Mouse (Mus musculus) heart, embryonic 10.5 days (tissue): ENCODE results near the gene Pknox2. TPM values are rescaled to one million over a fixed set of nuclear protein-coding genes. Genes with fewer than 3 reads are reported as not detected.
A peak's percentile ranks its signal among the peaks of the same experiment; 100 is the strongest.

Experiments
- DNase-seq: peaks from one replicate; pipeline ENCODE4 v3.0.0-alpha.2; 2017; ENCODE audit warnings: low spot score
- H3K27ac ChIP-seq: fragments of 300-500 bp; sonication (generic); 2 replicates; pipeline ENCODE4 v1.5.1; 2016; ENCODE audit warnings: mild to moderate bottlenecking
- H3K27me3 ChIP-seq: fragments of 300-500 bp; sonication (generic); 2 replicates; pipeline ENCODE4 v1.6.1; 2016; ENCODE audit warnings: mild to moderate bottlenecking; ENCODE audit not compliant: poor library complexity, insufficient read depth, severe bottlenecking
- H3K36me3 ChIP-seq: fragments of 300-500 bp; sonication (generic); 2 replicates; pipeline ENCODE4 v1.6.1; 2016; ENCODE audit warnings: mild to moderate bottlenecking, moderate library complexity
- H3K4me1 ChIP-seq: fragments of 300-500 bp; sonication (generic); 2 replicates; pipeline ENCODE4 v1.6.1; 2016; ENCODE audit warnings: mild to moderate bottlenecking
- H3K4me3 ChIP-seq: fragments of 300-500 bp; sonication (generic); 2 replicates; pipeline ENCODE4 v1.5.1; 2016; ENCODE audit warnings: mild to moderate bottlenecking, moderate library complexity
- H3K9me3 ChIP-seq: fragments of 300-500 bp; sonication (generic); 2 replicates; pipeline ENCODE4 v1.6.1; 2016; ENCODE audit warnings: mild to moderate bottlenecking, moderate library complexity
- WGBS: fragments of 180-500 bp; shearing (Covaris S2); methylation state at CpG from one replicate; pipeline ENCODE4 v1.1.7; 2016; 5-methylcytosine and 5-hydroxymethylcytosine counted together
- polyA plus RNA-seq: library from polyadenylated mRNA; unstranded; fragments of >200 nt; fragmentation: Nextera tagmentation; extraction: Ambion mirVana; gene quantifications from 2 replicates; pipeline ENCODE4 v1.2.1, GENCODE M21; 2016

Gene Pknox2
- polyA plus RNA-seq, 1 experiment from 2014 or later = 9.1 TPM

DNA sequence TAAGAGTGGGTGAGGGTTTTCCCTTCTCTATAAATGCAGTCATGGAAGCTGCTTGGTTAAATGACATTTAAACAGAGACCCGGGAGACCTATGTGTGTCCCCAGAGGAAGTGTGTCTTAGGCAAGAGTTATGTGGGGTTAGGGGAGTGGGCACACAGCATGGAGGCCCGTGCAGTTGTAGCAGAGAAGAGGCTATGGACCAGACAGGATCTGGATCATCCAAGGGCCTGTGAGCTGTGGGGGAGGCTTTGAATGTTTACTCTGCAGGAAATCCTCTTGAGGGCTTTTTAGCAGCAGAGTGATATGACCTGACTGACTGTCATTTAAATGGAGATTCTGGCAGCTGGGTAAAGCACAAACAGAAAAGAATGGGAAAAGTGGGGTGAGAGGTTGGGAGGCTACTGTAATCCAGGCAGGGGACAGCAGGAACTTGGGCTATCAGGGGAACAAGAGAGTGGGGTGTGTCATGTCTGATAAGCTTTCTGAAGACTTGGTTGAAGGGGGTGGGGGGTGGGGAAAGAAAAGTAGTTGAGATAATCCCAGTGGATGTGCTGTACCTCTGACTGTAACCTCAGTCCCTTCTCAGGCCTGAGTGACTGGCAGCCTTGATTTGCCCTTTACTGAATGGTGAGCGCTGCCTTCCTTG is 125.5 kb downstream of the Pknox2 start:
- 7% methylated on average over 3 of the region's 3 CpGs for WGBS
- Histone ChIP-seq H3K4me3 (no peak overlapping the region), H3K9me3 (no peaks in the 10 kb centered on the region), H3K36me3 (no peaks in the 10 kb centered on the region), H3K27me3 (no peaks in the 10 kb centered on the region; the same call in 1 of the 2 replicates), H3K4me1 (peaks cover 33% of the 10 kb centered on the region), H3K27ac (peak overlapping the region; percentile 56)
- DNase-seq = no peak

DNA sequence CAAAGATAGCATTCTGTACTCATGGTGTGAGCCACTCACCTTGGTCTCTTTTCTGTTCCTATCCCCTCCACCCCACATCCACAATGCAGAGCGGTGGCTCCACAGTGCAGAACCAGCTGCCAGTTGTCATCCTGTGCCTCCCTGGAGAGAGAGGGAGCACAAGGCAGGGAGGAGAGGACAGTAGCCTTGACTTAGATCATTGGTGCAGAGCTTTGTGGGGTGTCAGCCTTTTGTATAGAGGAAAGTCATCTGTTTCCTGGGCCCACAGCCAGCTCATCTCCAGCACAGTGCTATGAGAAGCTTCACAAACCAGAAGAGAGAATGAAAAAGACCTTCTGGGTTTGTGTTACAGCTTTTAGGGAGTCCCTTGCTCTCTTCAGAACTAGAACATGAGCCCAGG is 129.1 kb downstream of the Pknox2 start:
- Histone ChIP-seq H3K27me3 (no peaks in the 10 kb centered on the region; the same call in 1 of the 2 replicates), H3K36me3 (no peaks in the 10 kb centered on the region), H3K4me3 (no peak overlapping the region), H3K9me3 (no peaks in the 10 kb centered on the region), H3K27ac (no peak overlapping the region), H3K4me1 (peaks cover 34% of the 10 kb centered on the region)
- WGBS = 82% methylated on average over 1 of the region's 1 CpGs
- DNase-seq = no peak

DNA sequence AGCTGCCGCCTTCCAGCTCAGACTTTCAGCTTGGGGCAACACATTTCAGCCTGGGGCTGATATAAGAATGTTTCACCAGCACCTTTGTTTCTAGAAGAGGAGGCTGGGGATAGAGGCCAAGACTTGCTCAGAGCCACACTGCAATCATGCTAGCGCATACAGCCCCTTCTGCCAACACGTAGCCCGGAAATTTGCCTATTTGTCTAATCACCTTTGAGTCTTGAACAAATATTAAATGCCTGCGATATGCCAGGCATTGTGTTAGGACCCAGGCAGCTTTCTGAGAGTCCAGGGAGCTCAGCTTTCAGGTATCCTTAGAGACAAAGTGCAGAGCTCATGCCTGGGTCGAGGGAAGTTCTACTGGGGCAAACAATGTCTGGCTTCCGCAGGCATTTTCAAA is 130.0 kb downstream of the Pknox2 start:
- no peaks in the 10 kb centered on the region for H3K36me3 ChIP-seq
- no peak overlapping the region for H3K4me3 ChIP-seq
- DNase-seq = no peak
- H3K4me1 ChIP-seq = peaks cover 27% of the 10 kb centered on the region
- 64% methylated on average over 7 of the region's 7 CpGs for WGBS
- H3K9me3 ChIP-seq = no peaks in the 10 kb centered on the region
- no peaks in the 10 kb centered on the region; the same call in 1 of the 2 replicates for H3K27me3 ChIP-seq
- no peak overlapping the region; the same call in 1 of the 2 replicates for H3K27ac ChIP-seq

DNA sequence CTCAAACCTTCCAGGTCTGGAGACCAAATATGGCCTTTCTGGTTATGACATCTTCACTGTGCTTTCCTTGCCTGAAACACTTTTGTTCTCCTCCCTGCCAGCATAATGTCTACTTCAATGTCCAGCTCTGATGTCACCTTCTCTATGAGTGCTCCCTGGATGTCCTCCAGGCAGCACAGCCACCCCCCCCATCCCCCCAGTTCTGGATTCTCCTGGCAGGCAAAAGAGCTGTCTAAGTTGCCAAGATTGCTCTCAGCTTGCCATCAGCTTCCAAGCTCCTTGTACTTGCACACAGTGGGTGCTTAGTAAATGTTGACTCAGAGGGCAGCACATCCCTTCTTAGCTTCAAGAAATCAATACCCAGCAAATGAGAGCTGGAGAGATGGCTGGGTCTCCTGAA is 131.0 kb downstream of the Pknox2 start:
- H3K9me3 ChIP-seq = no peaks in the 10 kb centered on the region
- H3K4me1 ChIP-seq = peaks cover 23% of the 10 kb centered on the region
- H3K27me3 ChIP-seq = peaks cover 3% of the 10 kb centered on the region; the same call in 1 of the 2 replicates
- H3K4me3 ChIP-seq = no peak overlapping the region
- H3K36me3 ChIP-seq = no peaks in the 10 kb centered on the region
- H3K27ac ChIP-seq = no peak overlapping the region
- DNase-seq = no peak

DNA sequence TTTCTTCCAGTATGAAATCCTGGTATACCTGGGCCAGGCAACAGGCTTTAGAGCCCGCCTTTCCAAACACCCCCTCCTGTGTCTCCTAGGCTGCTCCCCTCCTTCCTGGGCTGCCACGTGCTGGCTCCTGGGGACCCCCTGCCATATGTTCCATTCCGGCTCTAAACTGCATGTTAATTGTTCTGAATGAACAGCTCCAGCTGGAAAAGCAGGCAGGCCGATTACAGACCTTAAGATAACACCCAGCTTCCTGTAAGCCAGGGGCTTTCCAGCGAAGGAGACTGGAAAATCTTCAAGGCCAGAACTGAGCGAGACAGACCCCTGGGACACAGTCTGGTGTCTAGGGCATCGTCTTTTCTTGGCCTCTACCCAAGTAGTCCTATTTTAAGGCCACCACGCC is 133.6 kb downstream of the Pknox2 start:
- Histone ChIP-seq H3K9me3 (no peaks in the 10 kb centered on the region), H3K27me3 (0 out of 2 replicates have a peak, but pooled peaks cover 3% of the 10 kb centered on the region), H3K4me1 (peaks cover 24% of the 10 kb centered on the region), H3K4me3 (no peak overlapping the region), H3K27ac (peak overlapping the region; percentile 17; the same call in 1 of the 2 replicates), H3K36me3 (no peaks in the 10 kb centered on the region)
- WGBS = 15% methylated on average over 8 of the region's 8 CpGs
- peak; percentile 84 for DNase-seq

DNA sequence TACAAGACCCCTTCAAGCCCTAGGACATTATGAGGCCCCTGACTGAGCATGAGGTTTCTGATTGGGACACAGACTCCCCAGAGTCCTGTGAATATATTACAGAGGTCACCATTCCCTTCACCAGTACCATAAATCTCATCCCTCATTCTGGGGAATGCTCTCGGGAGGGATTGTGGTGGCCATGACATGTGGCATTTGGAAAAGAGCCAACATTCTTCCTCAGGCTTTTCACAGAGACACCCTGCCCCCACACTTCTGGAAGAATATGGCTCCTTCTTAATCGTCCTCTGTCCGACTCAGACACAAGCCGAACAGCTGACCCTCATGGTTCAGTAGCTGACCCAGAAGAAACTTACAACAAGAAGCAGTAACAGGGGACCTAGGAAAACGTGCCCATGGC is 139.1 kb downstream of the Pknox2 start:
- H3K4me3 ChIP-seq = no peak overlapping the region
- H3K36me3 ChIP-seq = no peaks in the 10 kb centered on the region
- H3K4me1 ChIP-seq = peaks cover 29% of the 10 kb centered on the region; the same call in 1 of the 2 replicates
- H3K27me3 ChIP-seq = 0 out of 2 replicates have a peak, but pooled peaks cover 8% of the 10 kb centered on the region
- no peaks in the 10 kb centered on the region for H3K9me3 ChIP-seq
- H3K27ac ChIP-seq = no peak overlapping the region
- WGBS = 59% methylated on average over 5 of the region's 5 CpGs
- no peak for DNase-seq

DNA sequence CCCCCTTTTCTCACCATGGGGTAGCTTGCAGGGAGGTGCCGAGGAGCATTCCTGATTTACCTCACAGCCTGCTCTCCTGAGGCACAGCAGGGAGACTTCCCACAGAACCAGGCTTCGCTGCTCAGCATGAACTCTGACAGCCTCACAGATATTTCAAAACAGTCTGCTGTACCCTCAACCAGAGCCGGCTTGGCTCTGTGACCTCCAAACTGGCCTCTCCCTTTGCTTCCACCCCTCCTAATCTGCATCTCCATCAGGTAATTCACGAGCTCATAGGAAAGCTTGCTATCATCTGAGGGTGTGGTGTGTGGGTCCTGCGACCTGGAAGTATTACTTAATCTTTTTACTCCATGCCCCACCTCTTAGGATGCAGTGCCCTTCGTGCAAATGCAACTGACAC is 142.5 kb downstream of the Pknox2 start:
- no peaks in the 10 kb centered on the region for H3K36me3 ChIP-seq
- 28% methylated on average over 6 of the region's 6 CpGs for WGBS
- H3K4me1 ChIP-seq = peaks cover 31% of the 10 kb centered on the region; the same call in 1 of the 2 replicates
- no peaks in the 10 kb centered on the region for H3K9me3 ChIP-seq
- no peak overlapping the region for H3K27ac ChIP-seq
- H3K4me3 ChIP-seq = no peak overlapping the region
- H3K27me3 ChIP-seq = 0 out of 2 replicates have a peak, but pooled peaks cover 5% of the 10 kb centered on the region
- DNase-seq = no peak

DNA sequence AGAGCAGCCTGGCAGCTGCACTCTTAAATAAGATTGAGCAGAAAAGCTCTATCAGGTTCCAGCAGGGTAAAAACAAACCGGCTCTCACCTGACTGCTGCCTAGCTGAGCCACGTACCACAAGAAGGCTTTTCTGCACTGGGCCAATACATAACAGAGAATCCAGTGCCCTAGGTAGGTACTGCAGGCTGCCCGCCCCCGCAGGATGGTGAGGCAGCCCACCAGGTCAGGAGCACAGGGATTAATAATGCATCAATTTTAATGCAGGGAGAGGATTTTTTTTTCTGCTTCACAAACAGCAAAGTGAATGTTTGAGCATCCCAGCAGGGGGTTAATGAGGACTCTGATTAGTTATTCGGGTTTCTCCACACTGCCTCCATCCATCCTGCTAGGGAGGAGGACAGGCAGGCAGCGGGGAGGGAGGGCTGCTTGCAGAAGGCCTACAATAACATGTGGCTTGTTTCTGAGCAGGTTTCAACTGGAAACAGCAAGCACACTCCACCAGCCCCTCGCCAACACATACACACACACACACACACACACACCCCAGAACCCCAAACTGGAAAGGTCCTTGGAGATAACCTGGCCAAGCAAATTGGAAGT is 145.2 kb downstream of the Pknox2 start:
- no peak overlapping the region for H3K4me3 ChIP-seq
- no peak for DNase-seq
- no peaks in the 10 kb centered on the region for H3K36me3 ChIP-seq
- H3K4me1 ChIP-seq = peaks cover 23% of the 10 kb centered on the region; the same call in 1 of the 2 replicates
- 0 out of 2 replicates have a peak, but pooled peaks cover 5% of the 10 kb centered on the region for H3K27me3 ChIP-seq
- no peak overlapping the region for H3K27ac ChIP-seq
- no peaks in the 10 kb centered on the region for H3K9me3 ChIP-seq
- WGBS = 43% methylated on average over 7 of the region's 7 CpGs

DNA sequence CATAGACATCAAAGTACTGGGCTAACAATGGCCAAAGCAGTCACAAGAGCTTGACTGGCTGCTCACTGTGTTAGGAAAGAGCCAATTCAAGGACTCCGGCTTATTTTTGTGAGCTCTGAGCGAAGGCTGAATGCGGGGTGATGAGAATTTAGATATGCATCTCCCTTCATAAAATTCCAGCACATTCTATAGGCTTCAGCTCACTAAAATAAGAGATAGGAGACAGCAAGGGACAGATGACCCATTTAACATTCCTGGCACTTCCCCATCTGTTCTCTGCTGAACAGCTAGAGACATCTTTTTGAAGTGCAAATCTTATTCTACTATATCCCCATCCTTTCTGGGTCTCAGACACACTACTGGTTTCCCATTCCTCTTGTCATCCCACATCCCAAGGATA is 147.8 kb downstream of the Pknox2 start:
- DNase-seq = no peak
- H3K9me3 ChIP-seq = no peaks in the 10 kb centered on the region
- no peaks in the 10 kb centered on the region for H3K36me3 ChIP-seq
- no peak overlapping the region for H3K27ac ChIP-seq
- H3K4me3 ChIP-seq = no peak overlapping the region
- peaks cover 18% of the 10 kb centered on the region; the same call in 1 of the 2 replicates for H3K4me1 ChIP-seq
- WGBS = 84% methylated on average over 3 of the region's 3 CpGs
- H3K27me3 ChIP-seq = 0 out of 2 replicates have a peak, but pooled peaks cover 5% of the 10 kb centered on the region

DNA sequence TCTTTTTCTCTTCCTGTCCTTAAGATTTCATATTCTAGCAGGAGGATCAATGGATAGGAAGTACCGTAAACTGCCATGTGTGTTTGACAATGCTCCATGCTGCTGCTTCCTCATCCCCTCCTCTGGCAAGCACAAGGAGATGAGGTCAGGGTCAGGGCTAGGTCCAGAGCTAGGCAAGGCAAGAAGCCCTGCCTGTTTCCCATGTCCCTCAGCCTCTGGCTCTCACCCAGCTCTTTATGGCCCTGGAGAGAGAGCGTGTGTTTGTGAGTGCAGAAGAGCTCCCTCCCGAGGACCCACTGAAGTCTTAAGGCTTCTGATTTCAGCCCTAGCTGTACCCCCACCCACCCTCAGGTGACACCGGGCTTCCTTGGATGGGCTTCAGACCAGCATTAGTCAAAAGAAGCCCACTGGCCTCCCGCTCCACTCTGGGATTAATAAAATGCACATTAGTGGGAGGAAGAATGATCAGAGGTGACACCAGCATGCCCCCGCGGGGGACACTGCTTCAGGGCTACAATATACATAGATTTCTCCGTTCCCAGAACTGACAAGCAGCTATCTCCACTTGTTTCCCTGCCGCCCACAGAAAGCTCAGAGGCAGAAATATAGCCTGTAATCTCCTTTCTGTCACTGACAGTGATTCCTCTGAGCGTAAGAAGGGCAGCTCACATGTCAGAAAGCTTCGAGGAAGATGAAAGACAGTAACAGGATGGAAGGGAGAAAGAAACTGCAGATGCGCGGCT is 156.4 kb downstream of the Pknox2 start:
- H3K36me3 ChIP-seq = no peaks in the 10 kb centered on the region
- WGBS = 46% methylated on average over 13 of the region's 13 CpGs
- H3K4me1 ChIP-seq = peaks cover 13% of the 10 kb centered on the region; the same call in 1 of the 2 replicates
- no peak for DNase-seq
- H3K27ac ChIP-seq = no peak overlapping the region
- no peaks in the 10 kb centered on the region for H3K27me3 ChIP-seq
- H3K9me3 ChIP-seq = no peaks in the 10 kb centered on the region
- no peak overlapping the region for H3K4me3 ChIP-seq

DNA sequence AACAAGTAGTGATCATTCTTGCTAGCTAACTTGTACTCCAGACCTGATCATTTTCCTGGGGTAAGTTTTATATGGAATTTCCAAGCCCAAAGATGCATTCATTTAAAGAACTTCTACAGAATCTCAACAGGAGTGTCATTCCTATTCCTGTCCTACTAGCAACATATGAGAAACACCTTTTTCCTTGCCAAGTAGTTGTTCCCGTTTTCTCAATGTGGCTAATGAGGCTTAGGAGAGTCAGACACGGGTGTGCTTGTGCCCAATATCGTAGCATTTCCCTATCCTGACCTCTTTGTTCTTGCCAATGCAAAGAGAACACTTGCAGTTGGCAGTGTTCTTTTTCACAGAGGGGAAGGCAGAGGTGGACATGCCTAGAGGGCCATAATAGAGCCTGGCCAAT is 157.2 kb downstream of the Pknox2 start:
- H3K36me3 ChIP-seq = no peaks in the 10 kb centered on the region
- peaks cover 13% of the 10 kb centered on the region; the same call in 1 of the 2 replicates for H3K4me1 ChIP-seq
- H3K9me3 ChIP-seq = no peaks in the 10 kb centered on the region
- no peak overlapping the region for H3K27ac ChIP-seq
- WGBS = 87% methylated on average over 3 of the region's 3 CpGs
- H3K27me3 ChIP-seq = no peaks in the 10 kb centered on the region
- no peak for DNase-seq
- H3K4me3 ChIP-seq = no peak overlapping the region

DNA sequence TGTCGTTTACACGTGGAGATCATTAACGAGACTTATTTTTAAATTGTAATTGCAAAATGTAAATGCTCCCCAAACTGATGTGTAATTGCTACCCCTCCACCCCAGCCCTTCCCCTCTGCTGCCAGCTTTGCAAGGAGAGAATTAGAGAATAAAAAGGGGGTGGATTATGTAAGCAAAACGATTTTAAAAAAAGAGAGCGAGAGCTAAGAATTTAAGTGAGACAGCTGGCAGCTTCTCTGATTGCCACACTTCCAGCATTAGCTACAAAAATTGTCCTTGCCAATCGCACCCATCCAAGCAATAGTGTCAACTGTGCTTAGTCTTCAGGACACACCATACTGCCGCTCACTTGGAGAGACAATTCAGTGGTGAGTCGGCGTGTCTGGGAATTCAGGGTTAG is 162.0 kb downstream of the Pknox2 start:
- Histone ChIP-seq H3K9me3 (no peaks in the 10 kb centered on the region), H3K36me3 (no peaks in the 10 kb centered on the region), H3K27ac (no peak overlapping the region), H3K4me1 (peaks cover 1% of the 10 kb centered on the region; the same call in 1 of the 2 replicates), H3K27me3 (no peaks in the 10 kb centered on the region), H3K4me3 (no peak overlapping the region)
- 82% methylated on average over 9 of the region's 9 CpGs for WGBS
- no peak for DNase-seq
